Mouse (Mus musculus) heart, postnatal 0 days (tissue): ENCODE data around the gene Bub1.

Source experiments
- CTCF ChIP-seq: IDR thresholded peaks from 2 replicates; pipeline ENCODE4 v1.5.1; 2016; ENCODE audit warnings: antibody characterized with exemption, control low read depth, low read depth
- EP300 ChIP-seq: IDR thresholded peaks from 2 replicates; pipeline ENCODE4 v1.6.1; 2016; ENCODE audit warnings: antibody characterized with exemption, low read depth

- no peak for TF ChIP-seq EP300
- no peak for TF ChIP-seq CTCF
Observed at GRCm38 (mm10) chr2:127791919-127792603, 39.6 kb downstream of the Bub1 start, which contains the start of gene Mtln.
